Mouse (Mus musculus) spleen, postnatal 14 days (tissue): ENCODE results near the gene Mapt.
A peak's percentile ranks its signal among the peaks of the same experiment; 100 is the strongest.

ENCODE experiments used
- DNase-seq, 2 experiments: peaks; one replicate each; pipeline ENCODE4 v3.0.0; 2021 to 2022; ENCODE audit warnings: low spot score in 2 of 2

Gene Mapt

DNA sequence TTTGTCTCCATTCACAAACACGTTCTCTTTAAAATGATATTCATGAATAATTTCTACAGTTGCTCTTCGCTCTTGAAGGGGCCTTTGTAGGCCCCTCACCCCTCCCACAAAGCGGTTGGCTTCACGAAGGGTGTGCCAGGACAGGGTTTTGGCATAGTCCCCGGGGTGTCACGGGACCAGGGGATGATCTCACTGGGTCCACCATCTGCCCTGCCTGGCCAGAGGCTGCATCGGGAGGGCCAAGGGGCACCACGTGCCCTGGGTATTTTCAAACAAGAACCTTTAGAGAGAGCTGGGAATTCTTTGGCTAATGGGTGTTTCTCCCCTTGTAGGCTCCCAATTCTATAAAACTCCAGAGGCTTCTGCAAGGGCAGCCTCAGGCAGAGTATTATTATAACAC, 41.2 kb downstream of the Mapt start:
- no peak for DNase-seq

DNA sequence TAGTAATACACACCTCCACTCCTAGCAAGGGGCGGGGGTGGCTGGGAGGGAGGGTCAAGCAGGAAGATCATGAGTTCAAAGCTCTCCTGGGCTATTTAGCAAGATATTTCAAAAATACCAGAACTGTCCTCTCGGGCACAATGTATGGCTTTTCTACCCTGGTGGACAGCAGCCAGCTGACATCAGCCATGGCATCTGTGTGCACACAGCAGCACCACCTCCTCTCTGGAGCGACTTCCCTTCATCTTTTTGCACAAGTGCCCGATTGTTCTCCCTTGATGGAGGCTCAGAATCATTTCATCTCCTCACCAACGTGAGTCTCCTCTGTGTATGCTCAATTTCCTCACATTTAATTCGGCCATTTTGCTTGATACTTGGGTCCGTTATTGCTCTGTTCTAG, 44.6 kb downstream of the Mapt start:
- no peak for DNase-seq

DNA sequence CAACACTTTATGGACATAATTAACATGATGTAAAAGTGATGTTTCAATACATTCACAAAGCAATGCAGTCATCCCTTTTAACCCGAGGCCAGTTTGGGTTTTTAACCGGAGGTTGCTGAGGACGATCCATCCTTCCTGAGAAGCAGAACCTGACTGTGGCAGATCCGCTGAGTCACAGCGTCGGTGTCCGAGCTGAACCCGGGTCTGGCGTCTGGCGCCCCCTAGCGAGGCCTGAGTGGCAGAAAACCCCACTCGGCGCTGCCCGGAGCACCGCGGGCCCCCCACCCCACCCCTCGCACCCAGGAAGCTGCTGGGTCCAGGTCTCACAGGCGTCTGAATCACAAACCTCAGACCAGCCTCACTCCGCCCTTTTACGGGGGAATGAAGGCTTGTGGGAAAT, 47.0 kb downstream of the Mapt start:
- peak in 1 of 2 experiments; percentile 28 for DNase-seq

DNA sequence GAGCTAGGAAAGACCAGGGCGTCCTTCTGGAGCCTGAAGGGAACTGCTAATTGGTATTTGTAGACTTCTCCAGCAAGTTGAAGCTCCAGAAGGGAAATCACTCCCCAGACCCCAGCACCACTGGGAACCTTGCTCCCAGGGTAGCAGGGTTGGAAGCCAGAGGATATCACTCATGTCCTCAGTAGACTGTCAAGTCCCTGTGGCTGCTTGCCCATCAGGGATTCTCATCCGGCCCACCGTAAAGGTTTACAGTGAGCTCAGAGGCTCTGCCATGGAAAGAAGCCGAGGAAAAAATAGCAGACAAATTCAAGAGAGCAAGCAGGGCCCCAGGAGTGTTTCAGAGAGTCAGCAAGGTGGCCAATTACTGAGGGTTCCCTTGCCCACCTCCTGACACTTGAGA, 47.9 kb downstream of the Mapt start:
- DNase-seq = no peak

DNA sequence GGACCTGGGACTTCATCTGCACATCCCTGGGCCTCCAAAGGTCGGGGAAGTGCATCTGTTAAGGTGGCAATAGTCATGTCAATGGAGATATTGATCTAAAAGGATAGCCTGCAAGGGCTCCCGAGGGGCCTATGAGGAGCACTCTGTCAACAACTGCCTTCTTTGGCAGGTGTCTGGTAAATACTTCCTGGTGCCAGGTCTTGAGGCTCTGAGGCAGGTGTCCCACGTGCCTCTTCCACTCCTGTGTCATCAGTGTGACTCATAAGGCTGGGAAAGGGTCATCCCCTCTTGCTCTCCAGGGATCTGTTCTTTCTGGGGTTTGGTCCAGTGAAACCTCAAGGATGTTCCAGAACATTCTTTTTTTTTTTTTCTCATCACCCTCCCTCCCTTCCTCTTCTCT, 48.3 kb downstream of the Mapt start:
- no peak for DNase-seq

DNA sequence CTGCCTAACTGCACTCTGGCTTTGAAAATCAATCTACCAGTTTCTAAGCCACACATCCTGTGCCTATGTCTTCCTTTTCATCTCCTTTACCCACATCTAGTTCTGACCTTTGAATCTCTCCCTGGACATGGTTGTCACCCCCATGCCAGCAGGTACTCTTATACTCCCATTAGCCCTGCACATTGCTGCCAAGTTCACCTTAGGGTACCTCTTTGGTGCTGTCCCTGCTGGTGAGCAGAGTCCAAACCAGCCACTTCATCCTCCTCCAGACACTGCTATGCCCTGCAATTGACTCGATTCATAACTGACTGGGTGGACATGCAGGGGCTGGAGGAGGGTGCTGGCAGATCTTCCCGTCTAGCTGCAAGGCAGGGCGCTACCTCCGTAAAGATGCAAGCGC, 50.3 kb downstream of the Mapt start:
- no peak for DNase-seq

DNA sequence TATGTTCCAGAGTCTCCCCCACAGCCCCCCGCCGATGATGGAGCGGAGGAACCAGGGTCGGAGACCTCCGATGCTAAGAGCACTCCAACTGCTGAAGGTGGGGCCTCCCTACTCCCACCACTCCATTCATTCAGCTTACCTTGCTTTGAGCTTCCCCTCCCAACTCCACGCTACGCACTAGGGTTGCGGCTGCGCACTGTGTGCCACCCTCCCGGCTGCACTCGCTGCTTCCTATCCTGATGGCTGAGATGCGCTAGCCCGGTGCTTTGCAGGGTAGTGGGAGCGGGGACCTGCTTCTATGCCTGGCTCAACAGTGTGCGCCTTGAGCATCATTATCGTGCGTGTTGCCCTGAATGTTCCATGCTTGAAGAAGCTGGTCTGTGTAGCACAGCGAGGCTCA, 55.9 kb downstream of the Mapt start:
- no peak for DNase-seq

DNA sequence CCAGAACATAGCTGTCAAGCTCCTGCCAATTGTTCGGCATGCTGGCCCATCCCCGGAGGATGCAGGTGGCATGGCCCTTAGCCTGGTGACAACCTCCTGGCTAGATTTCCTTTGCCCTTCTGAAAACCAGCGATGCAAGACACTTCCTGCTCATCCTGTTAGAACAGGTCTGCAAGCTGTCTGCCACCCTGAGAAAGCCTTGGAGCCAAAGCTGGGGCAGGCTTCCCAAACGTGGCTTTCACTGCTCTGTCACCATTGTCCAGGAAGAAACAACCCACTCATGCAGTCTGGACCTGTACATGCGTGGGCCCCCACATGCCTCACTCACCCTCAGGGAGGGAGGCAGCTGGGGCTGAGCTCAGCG, 57.6 kb downstream of the Mapt start:
- DNase-seq = no peak

DNA sequence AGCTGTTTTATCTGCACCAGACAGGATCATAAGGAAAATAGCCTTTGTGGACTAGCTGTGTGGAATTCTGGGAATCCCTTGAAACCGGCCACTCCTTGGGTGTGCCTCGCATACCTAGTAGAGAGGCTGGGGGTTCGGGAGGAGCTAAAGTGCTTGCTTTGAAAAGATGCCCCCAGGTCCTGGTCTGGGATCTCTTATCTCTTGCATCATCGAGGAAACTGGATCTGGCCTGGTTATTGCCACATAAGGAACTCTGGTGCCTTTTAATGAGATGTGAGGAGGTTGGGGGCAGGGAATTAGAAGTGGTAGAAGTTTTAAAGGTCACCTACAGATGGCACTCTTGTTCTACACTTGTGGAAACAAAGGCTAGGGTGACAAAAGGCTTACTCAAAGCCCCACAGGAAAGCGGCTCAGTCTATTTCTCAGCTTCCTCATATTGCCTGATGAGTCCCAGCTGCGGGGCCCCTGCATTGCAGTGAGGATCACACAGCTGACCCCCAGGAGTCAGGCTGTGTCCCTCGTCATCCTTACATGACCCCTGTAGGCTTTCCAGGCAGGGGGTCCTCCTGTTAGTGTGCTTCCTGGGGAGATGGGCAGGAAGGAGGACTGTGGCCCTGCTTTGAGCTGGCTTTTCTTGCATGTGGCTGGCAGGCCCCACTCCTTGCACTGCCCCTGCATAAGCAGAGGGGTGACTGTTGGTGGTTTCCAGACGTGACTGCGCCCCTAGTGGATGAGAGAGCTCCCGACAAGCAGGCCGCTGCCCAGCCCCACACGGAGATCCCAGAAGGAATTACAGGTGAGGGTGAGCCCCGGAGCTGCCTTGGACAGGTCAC, 58.2 kb downstream of the Mapt start:
- peak in 1 of 2 experiments; percentile 42 for DNase-seq

DNA sequence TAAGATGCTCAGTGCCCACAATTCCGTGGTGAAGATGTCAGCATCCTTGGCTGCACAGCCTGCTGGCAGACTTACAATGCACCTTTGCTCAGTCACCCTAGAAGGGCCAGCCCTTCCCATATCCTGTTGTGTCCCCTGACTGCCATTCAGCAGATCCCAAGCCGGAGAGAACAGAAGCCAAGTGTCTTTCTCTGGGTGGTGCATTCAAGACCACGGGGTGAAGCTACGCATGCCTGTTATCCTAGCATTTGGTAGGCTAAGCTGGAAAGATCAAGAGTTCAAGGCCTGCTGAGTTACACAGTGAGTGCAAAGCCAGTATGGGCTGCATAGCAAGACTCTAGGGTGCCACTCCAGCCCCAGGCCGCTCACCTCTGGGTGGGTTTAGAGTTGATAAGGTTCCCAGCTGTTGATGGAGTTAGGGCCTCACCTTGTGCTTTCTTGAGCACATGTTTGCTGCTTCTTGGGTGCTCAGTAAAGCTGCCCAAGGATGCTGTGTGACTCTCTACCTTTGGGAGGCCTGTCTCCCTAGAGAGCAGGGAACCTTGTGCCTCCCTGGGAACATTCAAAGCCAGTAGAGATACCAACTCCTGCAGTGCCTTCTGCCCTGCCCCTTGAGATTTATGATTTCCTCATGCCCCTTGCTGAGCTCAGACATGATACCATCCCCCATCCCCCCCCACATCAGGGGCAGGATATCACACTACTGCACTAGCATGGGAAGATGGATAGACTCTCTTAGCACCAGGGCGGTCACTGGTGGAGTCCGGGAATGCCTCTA, 61.4 kb downstream of the Mapt start:
- DNase-seq = no peak

DNA sequence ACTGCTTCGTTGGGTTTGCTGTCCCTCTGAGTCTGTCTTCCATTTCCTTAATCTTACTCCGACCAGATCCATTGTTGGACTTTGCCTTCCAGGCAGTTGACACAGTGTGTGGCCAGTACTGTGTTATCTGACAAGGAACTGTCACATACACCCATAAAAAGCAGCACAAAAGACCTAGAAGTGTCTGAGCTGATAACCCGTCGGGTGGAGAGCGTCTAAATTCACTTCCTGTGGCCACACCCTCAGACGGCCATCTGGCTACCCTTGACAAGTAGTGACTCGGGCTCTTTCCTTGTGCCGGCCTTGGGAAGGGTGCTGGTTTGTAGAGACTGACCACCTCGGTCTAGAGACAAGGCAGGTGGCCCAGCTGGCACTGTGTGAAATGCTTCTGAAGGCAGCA, 62.1 kb downstream of the Mapt start:
- DNase-seq = no peak

DNA sequence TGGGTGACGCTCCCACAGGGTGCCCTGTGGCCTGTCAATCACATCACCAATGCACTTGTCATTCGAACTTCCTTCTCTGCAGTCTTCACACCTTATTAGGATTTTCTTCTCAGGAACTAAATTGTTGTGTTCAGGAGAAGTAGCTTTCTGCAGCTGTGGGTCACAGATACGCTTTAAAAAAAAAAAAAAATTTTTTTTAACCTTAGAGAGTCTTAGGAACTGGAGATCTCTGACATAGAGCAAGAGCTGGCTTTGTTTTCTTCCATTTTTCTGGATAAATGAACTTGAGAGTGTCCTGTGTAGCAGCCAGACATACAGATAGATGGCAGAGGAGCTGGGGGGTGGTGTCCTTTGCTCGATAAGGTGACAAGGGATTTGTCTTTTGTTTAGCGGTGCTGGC, 64.0 kb downstream of the Mapt start:
- no peak for DNase-seq

DNA sequence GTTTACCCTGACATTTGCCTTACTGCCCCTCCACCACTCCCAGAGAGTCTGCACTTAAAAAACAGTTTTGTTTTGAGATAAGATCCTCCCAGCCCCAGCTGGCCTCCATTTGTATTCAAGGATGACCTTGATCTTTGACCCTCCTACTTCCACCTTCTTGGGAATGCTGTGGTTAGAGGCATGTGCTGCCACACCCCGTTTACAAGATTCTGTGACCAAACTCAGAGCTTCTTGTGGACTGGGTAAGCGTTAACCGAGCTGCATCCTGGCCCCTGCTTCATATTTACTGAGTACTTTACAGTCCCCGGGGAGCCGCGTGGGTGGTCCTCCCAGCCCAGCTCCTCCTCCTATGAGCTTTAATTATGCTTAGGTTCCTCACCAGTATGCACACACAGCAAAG, 64.5 kb downstream of the Mapt start:
- no peak for DNase-seq

DNA sequence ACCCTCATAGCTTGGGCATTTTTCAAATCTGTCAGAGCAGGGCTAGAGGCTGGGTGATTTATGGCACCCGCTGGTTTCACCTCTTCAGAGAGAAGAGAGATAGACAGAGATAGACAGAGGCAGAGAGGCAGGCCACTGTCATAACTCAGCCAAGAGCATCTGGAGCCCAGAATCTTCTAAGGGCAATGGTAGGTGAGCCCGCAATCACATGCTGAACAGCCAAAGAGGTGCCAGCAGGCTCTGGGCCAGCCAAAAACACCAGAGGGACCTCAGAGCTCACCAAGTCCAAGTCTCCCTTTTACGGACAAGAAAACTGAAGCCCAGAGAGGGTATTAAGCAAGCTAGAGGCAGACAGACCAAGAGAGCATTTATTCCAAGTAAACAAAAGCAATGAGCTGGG, 66.5 kb downstream of the Mapt start:
- no peak for DNase-seq

DNA sequence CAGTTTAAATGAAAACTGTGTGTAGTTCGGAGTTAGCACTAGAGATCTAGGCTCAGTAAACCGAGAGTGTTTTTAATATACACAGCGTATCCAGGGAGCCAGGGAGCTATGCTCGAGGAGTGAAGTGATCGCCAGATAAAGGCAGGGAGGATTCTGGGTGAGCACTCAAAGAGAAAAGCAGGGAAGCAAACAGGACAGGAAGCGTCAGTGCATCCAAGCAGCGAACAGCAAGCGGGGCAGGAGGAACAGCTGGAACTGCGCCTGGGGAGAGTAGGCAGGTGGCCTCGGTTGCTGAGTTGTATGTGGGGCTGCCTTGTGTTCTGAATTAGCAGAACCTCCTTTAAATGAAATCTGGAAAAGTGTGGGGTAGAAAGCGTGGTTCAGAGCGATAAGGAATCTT, 71.4 kb downstream of the Mapt start:
- DNase-seq = no peak

DNA sequence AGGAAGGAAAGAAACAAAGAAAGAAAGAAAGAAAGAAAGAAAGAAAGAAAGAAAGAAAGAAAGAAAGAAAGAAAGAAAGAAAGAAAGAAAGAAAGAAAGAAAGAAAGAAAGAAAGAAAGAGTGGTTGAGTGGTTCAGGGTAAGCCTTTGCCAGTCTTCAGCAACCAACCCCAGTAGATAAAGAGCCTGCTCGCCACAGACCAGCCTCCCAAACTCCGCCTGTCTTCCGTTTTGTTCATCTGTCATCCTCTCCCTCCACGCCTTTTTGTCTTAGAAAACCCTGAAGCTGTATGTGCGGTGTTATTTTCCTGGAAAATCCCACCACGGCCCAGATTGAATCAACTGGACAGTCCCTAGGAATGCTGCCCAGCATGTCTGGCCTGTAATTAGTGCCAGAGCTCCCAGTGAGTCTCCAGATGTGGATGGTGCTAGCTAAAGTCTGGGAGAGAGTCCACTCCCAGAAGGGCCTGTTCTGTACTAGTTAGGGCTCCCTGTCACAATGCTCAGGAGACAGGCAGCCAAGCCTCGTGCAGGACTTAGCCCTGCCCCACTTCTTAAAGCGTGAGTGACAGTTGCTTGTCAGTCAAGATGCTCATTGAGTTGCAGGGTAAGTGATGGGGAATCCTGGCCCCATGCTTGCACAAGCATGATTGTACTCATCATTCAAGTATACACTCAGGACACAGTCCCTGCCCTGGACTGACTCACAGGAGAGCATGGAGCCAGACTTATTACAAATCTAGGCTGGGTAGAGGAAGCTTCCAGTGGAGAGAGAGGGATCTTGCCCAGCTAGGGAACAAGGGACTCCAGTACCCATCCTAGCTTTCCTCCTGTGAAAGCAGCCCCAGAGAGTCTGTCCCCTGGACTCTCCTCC, 72.1 kb downstream of the Mapt start:
- DNase-seq = no peak

DNA sequence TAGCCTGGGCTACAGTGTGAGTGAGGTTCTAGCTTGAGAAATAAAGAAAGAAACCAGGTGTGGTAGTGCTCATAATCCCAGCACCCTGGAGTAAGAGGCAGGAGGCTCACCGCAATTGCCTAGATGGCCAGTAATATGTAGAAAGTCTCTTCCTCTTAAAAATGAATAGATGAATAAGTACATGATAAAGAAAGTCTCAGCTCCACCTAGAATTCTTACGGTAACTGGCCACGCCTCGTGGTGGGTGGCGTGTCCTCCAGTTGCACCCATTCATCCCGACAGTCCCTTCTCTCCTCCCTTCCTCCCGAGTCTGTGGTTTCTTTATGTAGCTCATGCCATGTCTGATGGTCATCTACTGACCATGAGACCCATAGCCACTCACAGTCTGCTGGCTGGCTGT, 74.5 kb downstream of the Mapt start:
- DNase-seq = no peak

DNA sequence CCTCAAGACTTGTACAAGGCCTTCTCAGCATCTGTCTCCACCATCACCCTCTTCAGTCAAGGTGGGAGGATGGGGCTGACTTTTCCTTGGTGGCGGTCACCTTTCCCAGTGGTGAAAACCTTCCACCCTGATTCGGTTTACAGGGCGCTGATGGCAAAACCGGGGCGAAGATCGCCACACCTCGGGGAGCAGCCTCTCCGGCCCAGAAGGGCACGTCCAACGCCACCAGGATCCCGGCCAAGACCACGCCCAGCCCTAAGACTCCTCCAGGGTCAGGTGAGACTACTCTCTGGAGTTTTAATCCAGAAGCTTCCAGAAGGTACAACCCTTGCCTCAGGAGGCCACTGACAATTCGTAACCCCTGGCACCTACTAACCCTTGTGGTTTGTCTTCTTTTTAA, 75.3 kb downstream of the Mapt start:
- no peak for DNase-seq

DNA sequence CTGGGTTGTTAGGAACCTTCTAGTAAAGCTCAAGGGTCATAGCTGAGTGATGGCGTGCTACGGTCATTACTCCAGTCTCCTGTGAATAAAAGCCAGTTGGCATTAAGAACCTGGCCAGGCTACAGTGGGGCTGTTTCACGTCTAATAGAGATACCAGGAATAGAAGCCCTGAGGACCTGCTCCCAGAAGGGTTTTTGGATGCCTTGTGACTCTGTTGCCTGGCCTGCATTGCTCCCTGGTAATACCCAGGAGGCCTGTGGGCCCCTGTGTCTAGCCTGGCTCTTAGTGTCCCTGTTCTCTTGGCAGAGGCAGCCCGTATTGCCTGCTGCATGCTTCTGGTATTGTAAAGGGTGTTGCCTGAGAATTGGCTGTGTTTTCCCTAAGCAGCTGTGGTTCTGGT, 75.9 kb downstream of the Mapt start:
- DNase-seq = no peak

DNA sequence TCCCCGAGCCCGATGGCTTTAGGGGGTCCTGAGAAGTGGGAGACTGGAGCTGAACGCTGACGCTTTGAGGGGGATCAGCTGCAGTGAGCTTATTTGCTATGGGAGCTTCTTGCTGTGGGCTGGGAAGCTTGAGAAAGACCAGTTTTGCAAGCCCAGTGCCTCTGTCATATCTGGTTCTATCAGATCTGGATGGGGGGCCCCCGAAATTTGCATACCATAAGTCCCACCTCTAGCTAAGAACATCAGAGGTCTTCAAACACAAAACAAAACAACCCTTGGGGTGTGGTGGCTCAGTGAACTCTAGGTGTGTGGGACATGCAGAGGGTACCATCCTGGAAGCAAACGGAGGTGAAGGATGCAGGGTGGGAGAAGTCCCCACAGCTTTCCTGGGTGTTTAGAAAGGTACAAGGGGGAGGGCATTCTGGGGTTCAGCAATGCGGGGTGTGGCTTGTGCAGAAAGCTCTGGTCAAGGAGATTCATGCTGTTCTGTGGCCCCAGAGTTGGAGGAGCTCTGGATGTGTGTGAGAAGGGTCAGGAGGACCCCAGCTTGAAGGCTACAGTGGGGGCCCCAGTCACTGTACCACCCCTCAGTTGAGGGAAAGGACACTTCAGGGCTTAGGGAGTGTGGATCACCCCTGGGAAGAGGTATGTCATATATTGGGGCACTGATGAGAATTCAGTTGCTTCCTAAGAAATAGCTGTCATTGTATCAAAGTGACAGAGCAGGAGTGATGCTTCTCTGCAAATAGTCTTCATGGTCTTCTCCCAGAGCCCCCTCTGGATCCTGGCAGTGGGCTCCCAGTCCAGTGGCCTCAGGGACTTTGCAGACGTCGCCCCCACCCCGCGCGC, 78.4 kb downstream of the Mapt start:
- no peak for DNase-seq

DNA sequence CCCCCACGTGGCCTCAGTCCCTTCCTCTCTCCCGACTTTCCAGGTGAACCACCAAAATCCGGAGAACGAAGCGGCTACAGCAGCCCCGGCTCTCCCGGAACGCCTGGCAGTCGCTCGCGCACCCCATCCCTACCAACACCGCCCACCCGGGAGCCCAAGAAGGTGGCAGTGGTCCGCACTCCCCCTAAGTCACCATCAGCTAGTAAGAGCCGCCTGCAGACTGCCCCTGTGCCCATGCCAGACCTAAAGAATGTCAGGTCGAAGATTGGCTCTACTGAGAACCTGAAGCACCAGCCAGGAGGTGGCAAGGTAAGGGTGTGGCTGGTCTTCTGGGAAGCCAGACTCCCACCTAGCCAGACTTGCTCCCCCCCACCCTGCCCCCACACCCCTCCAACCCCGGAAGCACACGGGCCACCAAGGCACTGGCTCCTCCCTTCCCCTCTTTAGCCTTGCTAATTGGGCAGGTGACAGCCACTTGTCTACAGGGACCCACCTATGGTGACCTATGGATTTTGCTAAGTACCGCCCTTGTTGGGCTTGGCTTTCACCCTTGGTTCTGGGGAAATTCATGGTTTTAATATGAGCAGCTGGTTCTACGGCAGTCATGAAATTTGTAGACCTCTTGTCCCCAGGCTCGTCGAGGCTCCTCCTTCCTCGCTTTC, 79.2 kb downstream of the Mapt start:
- DNase-seq = no peak
